Mouse (Mus musculus) CH12.LX (cell line): ENCODE results near the gene Pla2g12a.

Experiments used
- CTCF ChIP-seq, 2 experiments: IDR thresholded peaks in 1 of 2; conservative IDR thresholded peaks in 1 of 2; 2 replicates each; pipeline ENCODE4 v1.5.1; 2011 to 2012; ENCODE audit warnings: low read depth in 2 of 2, low read length in 2 of 2, improper control_type of control experiment in 1 of 2, inconsistent platforms in 1 of 2, mild to moderate bottlenecking in 1 of 2, moderate library complexity in 1 of 2
- EP300 ChIP-seq: IDR thresholded peaks from 2 replicates; pipeline ENCODE4 v1.6.1; 2011; ENCODE audit warnings: low read length, improper control_type of control experiment
- KAT2A ChIP-seq: IDR thresholded peaks from 2 replicates; pipeline ENCODE4 v1.6.1; 2012; ENCODE audit warnings: low read length, improper control_type of control experiment, inconsistent platforms; ENCODE audit not compliant: insufficient replicate concordance
- MXI1 ChIP-seq: IDR thresholded peaks from 2 replicates; pipeline ENCODE4 v1.6.1; 2011; ENCODE audit warnings: mild to moderate bottlenecking, low read depth, low read length, improper control_type of control experiment
- POLR2A ChIP-seq: IDR thresholded peaks from 2 replicates; pipeline ENCODE4 v1.6.1; 2011; ENCODE audit warnings: low read depth, mild to moderate bottlenecking, improper control_type of control experiment, low read length
- POLR2AphosphoS2 ChIP-seq: IDR thresholded peaks from 2 replicates; pipeline ENCODE4 v1.6.1; 2011; ENCODE audit warnings: low read depth, low read length, improper control_type of control experiment
- UBTF ChIP-seq: IDR thresholded peaks from 2 replicates; pipeline ENCODE4 v1.6.1; 2012; ENCODE audit warnings: low read depth, mild to moderate bottlenecking, inconsistent platforms, low read length, improper control_type of control experiment, moderate library complexity
- USF2 ChIP-seq: conservative IDR thresholded peaks from 2 replicates; pipeline ENCODE4 v1.6.1; 2011; ENCODE audit warnings: low read depth, low read length, improper control_type of control experiment
- ZMIZ1 ChIP-seq: IDR thresholded peaks from 2 replicates; pipeline ENCODE4 v1.6.1; 2012; ENCODE audit warnings: low read depth, mild to moderate bottlenecking, inconsistent platforms, low read length, improper control_type of control experiment

GRCm38 (mm10) chr3:129878405-129879021, at the start of gene Pla2g12a:
- TF ChIP-seq CTCF (conservative IDR thresholded peaks at IDR 0.05 in 1 of 2, IDR thresholded peaks at IDR 0.05 in 1 of 2; ENCODE audit: low read depth in 2 of 2, low read length in 2 of 2) (no peak), MXI1 (peak; percentile 91), POLR2AphosphoS2 (no peak), UBTF (no peak), POLR2A (peak; percentile 45; the same call in 1 of the 2 replicates), ZMIZ1 (no peak), EP300 (no peak), KAT2A (no peak), USF2 (peak; percentile 86)
